Mouse (Mus musculus): ENCODE data around the gene Gm10273.

Gene Gm10273

DNA sequence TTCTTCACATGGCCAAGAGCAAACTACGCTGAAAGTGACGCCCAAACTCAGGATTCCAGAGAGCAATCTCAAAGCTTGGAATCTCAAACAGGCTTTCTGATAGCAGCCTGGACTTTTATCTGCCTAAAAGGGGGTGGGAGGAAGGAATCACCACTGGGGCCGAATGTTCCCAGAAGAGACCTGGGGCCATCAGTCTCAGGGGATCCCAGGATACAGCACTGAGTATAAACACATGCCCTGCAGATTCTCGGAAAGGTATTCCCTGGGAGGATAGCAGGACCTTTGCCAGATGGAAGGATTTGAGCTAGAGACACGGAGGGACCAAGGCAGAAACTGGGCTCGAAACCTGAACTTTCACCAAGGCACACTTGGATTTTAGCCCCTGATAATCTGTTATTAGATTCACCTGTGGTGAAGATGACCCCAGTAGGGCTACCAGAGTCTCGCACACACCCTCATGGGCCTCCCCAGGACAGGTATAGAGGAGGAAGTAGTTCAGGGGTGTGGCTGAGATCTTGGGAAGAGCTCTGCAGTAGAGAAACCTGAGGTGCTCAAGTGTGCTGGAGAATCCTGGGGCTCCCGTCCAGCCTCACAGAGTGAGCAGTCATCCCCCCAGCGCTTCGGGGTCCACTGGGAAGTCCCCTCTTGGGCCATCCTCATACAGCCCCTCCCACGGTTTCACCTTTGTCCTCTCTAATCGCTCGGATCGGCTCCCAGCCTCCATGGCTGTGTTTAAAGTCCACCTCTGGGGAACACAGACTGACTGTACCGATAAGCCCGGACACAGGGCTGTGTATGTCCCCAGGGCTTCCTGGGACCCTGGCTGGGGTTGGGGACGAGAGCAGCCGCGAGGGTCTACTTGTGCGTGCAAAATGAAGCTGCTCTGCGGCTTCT is 7.7 kb downstream of the Gm10273 start, which contains the start of gene Pla2g12b:
Gene Pla2g12b, plus strand, starts transcription at position 762 of the 894 bp plus-strand sequence.
- DNase-seq (ENCODE audit: low read depth, low spot score): no peak

DNA sequence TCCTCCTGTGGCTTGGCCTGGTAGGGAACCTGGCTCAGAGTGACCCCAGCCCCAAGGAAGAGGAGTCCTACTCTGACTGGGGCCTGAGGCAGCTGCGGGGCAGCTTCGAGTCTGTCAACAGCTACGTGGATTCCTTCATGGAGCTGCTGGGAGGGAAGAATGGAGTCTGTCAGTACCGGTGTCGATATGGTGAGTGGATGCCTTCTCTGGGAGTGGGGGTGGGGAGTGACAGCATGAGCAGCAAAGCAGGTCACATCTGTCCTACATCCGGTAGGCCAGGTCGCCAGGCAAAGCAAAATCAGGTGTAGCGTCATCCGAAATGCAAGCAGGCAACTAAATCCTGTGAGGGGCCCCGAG is 8.3 kb downstream of the Gm10273 start:
- DNase-seq (ENCODE audit: low read depth, low spot score): no peak

DNA sequence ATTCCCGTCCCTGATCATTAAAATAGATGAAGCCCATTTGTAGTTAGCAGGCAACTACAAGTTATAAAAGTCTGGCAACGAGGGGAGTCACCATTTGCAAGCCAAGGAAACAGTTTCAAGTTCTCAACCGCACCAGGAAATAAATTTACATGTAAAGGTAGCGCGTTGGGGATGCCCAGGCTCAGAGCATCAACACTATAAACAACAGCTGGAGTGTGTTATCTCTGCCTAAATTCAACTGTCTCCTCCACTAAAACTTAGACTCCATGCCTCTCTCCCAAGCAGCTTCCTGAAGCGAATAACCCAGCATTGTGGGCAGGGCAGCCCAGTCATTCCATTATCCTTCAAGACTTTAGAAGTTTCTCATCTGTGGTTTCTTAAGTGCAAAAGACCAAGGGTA is 13.1 kb downstream of the Gm10273 start:
- no peak for DNase-seq (ENCODE audit: low read depth, low spot score)

DNA sequence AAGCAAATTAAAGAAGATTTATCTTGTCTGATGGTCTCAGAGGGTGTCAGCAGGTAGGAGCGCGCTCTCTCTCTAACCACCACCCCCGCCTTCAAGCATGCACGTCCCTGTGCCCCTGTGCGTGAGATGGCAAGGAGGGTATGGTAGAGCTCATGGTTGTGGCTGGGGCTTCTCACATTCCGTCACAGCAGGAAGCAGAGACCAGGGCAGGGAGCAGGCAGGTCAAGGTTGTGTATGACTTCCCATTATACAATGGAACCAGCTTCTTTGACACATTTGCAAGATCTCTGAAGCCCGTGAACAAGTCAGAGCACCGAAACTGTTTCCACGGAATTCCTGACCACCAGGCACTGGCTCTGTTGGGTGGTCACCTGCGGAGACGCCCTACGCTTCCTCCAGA is 14.8 kb downstream of the Gm10273 start:
- no peak for DNase-seq (ENCODE audit: low read depth, low spot score)

DNA sequence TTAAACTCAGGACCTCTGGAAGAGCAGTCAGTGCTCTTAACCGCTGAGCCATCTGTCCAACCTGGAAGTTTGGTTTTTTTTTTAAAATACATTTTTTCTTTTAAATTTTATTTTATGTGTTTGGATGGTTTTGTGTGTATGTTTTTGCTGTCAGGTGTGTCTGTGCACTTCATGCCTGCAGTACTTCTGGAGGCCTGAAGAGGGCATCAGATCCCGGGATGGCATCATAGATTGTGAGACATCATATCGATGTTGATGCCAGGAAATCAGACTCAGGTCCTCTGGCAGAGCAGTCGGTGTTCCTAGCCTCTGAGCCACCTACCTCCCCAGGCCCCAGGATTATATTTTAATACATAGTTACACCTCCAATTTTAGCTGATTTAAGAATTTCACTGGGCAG is 18.3 kb downstream of the Gm10273 start:
- DNase-seq (ENCODE audit: low read depth, low spot score): no peak

DNA sequence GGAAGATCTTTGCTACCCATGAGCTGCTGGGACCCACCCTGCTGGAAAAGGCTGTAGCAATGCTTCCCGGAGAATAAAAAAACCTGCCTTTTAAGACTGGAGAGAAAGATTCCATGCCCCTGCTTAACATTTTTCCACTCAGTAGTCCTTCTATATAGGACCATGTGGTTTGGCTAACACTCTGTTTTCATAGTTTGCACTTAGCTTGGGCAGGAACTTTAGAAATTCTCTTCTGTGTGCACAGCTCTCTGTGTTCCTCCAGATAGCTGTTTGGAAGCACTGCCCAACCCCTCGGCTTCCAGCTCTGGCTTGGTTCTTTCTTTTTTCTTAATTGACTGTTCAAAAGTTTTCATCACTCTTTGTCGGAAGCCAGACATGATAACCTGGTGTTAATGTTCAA is 21.2 kb downstream of the Gm10273 start:
- DNase-seq (ENCODE audit: low read depth, low spot score): no peak

DNA sequence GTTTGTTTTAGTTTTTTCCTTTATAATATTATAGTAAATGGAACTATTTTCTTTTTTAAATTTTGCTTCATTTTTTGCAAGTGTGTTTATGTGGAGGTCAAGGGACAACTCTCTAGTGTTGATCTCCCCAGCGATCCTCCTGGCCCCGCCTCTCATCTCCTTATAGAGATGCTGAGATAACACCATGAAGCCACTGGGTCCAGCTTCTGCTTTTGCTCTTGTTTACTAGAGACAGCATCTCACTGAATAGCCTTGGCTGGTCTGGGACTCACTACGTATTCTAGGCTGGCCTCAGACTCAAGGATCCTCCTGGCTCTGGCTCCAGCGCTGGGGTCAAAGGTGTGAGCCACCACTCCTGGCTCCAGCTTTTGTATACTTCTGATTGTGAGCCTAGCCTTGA is 24.1 kb downstream of the Gm10273 start:
- DNase-seq (ENCODE audit: low read depth, low spot score): no peak

DNA sequence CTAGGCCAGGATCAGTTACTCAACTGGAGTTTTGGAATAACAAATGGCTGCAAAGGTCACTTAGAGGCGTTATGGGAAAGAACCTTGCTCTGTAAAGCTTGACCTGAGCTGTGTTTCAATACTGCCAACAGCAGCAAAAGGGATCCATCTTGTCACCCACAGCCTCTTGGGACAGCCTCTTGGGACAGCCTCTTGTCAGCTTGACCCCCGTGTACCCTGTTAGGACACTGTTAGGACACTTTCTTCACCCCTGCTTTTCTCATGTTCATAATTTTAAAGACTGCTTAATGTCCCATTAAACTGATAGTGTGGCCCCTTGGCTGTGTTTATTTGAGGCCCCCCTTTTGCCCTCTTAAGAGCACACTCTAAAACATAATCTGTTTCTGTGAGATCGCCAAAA is 29.0 kb downstream of the Gm10273 start:
- no peak for DNase-seq (ENCODE audit: low read depth, low spot score)

DNA sequence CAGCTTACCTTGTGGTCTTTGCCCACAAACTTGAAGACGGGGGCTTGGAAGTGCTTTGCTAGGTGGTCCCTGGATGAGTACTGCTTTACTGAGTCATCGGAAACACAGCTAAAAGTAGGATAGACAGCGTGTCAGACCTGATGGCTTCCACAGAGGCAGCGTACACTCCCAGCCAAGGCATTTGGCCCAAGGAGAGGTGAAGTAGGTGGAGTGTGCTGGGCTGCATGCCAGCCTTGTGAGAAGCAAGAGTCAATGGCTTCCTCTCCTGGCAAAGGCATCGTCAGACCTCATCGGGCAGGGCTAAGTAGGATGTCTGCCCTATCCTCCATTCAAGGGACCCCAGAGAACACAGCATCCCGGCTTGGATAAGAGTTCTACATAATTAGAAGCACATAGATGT is 29.9 kb downstream of the Gm10273 start:
- DNase-seq (ENCODE audit: low read depth, low spot score): no peak

DNA sequence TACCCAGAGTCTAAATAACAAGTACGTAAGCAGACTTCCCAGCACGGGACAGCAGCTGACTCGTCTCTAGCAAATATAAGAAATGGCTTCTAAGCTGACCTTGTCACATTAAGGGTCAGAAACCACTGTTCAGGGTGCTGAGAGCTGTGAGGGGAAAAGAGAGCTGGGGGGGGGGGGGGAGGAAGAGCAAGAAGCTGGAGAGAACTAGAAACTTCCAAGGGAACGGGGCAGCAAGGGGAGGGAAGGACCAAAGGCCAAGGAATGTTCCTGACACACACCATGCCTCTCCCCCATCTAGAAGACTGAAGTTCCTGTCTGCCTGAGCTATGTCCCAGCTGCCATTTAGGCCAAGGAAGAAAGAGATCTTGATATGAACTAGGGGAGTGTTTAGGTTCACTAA is 30.9 kb downstream of the Gm10273 start:
- no peak for DNase-seq (ENCODE audit: low read depth, low spot score)

DNA sequence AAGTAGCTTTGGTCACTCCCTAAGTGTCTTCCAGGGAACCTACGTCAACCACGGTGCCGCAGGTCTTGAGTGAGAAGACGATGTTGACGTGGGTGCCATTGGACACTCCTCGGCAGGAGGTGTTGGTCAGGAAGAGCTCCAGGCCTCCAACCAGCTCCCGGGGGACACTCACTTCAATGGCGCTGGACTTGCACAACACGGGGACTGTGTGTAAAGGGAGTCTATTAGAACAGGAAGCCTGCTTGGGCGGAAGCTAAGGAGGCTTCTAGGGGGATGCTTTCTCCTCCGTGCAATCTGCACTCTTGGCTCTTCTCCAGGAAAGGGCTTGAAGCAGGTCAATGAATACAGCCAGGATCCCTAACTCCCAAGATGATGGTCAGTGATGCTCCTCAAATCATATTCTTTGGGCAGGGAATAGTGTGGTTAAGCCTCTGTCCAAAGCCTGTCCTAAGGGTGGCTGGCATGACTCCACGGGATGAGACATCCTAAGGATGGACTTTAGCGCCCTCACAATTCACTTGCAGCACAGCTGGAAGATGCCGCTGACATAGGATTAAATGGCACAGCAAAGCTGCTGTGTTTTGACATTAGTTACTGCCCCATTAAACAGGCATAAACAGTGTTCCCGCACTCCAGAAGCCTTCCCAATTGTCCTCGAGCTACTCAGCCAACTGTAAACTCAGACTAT is 34.2 kb downstream of the Gm10273 start:
- DNase-seq (ENCODE audit: low read depth, low spot score): no peak

DNA sequence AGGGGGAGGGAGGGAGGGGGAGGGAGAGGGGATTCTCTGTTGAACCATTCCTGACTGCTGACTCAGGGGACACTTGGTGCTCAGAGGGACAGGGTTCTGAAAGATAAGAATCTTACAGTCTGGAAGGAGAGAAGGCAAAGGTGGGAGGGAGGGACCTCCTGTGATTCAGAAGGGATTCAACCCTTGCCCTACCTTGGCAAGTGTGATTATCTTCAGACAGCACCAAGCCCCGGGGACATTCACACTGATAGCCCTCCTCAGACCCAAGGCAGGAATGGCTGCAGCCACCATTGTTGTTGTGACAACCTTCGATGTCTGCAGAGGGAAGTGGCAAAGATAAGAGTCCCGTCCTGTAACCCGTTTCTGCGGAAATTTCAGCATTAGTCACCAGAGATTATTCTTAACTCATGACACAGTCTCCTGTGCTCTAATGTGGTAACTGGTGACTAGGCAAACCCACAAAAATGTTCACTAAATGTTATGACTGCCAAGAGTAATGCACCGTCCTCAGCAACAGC is 35.3 kb downstream of the Gm10273 start:
- peak; percentile 52 for DNase-seq (ENCODE audit: low read depth, low spot score)

DNA sequence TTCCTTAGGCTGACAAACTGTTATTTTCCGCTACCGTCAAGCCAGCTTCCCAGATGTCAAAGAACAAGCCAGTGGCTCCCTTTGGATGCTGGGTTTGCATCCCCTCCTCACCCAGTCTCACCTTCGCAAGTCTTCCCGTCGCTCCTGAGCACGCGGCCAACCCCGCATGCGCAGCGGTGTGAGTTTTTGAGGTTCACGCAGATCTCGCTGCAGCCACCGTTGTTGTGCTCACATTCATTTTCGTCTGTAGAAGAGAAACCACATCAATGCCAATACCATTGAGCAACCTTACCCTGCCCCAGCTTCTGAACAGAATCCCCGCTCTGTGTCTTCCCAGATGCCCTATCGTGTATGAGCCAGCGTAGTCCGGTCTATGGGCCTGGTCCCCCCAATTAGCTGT is 40.3 kb downstream of the Gm10273 start:
- DNase-seq (ENCODE audit: low read depth, low spot score): peak; percentile 48

DNA sequence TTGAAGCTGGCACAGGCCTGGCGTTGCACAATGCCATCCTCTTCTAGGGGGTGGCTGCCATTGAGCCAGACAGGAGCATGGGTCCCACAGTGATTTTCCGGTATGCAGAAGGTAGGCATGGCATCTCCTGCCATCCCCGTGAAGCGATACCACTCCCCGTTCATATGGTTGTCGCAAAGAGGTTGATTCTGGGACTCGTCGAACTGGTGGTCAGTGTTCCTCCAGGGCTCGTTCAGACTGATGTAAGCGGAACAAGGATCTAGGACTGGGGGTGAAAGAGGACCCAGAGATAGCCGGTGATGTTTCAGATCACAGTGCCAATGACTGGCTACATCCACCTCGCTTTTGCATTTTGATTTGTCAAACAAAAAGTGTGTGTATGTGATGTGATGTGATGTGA is 43.2 kb downstream of the Gm10273 start:
- DNase-seq (ENCODE audit: low read depth, low spot score): no peak

DNA sequence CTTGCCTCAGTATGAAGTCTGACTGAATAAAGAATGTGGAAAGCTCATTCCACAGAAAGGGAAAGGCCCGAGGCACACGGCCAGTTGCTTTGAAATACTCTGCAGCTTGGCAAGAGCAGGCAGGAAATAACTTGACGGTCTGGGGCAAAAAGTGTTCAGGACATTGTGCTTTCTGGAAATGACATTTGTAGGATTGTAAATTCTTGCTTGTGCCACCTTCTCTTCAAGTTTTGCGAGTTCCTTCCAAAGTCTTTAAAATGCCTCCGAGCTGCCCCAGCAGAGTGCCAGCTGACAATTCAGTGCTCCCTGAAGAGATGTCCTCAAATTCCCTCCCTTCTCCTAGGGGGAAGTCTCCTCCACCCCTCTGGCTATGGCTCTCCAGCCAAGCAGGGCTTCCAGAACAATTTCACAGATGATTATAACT is 44.1 kb downstream of the Gm10273 start:
- no peak for DNase-seq (ENCODE audit: low read depth, low spot score)

DNA sequence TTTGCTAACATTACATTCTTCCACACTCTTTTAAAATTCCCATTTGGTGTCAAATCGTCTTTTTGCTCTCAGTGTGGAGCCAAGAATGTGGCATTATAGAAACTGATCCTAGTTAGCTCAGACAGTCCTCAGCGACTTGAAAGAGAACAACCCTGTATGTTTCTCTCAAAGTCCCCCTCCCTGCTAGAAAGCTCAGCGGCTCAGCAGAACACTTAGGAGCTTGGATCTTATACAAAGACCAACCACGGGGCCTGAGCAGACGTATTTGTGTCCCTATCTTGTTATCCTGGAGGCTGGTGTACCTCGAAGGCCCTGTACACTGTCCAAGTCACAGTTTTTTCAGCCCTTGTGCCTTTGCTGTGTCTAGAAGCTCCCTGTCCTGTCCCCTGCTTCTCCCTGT is 44.7 kb downstream of the Gm10273 start:
- no peak for DNase-seq (ENCODE audit: low read depth, low spot score)

DNA sequence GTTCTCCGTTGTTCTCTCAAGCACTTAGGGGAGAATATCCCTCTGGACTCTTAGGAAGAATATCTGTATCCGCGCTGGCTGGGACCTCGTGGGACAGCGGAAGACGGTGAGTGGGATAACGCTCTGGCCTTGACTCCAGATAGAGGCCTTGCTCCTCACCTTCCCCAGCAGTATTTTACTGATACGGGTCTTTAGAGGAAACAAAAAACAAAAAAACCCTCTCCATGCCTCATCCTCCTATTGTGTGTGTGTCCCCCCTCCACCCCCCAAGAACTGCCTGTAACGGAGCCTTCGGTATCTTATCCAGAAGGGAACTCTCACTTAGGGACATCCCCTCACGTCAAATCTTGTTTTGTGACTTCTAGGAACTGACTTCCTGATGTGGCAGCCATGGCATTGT is 46.3 kb downstream of the Gm10273 start, which contains the start of gene Oit3:
Gene Oit3, minus strand, starts transcription at position 44 of the 400 bp plus-strand sequence.
- DNase-seq (ENCODE audit: low read depth, low spot score): no peak

DNA sequence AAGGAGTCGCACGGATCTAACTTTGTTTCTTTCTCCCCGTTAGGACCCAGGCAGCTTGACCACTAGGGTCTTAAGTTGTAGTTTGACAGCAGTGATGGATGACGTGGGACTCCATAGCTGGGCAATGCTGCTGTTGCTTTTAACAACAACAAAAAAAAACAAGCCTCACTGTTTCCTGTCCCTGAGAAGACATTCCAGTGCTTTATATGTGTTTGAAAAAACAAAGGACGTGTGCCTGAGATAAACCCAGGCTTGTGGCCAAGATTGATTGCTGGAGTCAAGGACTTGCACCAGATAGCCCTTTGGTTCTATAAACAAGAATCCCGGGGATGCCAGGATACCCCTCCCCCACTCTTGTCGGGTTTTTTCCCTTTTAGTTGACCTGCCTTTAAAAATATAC is 47.8 kb downstream of the Gm10273 start:
- DNase-seq (ENCODE audit: low read depth, low spot score): no peak

DNA sequence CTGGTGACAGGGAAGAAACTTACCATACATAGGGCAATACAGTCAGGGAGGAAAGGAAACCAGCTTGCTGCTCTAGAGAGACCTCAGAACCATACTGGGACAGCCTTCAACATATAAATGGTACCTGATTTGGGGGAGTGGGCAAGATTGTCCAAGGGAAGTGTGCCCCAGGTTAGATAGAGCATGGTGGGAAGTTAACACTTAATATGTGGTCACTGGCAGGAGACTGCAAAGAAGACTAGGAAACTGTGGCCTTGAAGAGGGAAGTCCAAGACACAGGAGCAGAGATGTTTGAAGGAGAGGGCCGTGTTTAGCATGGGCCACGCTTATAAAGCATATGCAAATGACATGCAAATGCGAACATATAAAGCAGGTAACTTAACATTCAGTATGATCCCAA is 48.7 kb downstream of the Gm10273 start:
- DNase-seq (ENCODE audit: low read depth, low spot score): no peak

DNA sequence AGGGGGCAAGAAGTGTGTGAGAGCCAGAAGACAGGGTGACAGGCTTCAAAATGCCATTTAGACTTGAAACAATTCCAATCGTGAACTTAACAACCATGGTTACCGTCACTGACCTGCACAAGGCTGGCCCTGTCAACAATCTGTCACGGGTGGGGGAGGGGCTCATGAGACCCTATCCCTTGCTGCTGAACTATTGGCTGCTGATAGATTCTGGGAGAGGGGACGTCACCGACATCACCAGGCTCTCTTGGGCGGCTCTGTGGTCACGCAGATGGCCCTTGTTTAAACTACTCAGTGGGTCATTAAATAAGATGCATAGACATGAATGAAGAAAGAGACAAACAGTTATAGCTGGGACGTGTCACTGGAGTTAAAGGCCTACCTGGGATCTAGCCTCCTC is 49.2 kb downstream of the Gm10273 start:
- DNase-seq (ENCODE audit: low read depth, low spot score): no peak

All from CD4-positive, CD25-positive, alpha-beta regulatory T cell, adult 2 months (primary cell).